Mouse (Mus musculus): ENCODE results near the gene Sptan1. TPM values are rescaled to one million over a fixed set of nuclear protein-coding genes. Genes with fewer than 3 reads are reported as not detected.

Sptan1 gene
- polyA plus RNA-seq (2014; fragmentation: Illumina TruSeq; extraction: RNeasy Lipid Tissue Mini Kit (QIAGEN cat#74804); ENCODE audit: low read depth, low replicate concordance), result 9.0 TPM

DNA sequence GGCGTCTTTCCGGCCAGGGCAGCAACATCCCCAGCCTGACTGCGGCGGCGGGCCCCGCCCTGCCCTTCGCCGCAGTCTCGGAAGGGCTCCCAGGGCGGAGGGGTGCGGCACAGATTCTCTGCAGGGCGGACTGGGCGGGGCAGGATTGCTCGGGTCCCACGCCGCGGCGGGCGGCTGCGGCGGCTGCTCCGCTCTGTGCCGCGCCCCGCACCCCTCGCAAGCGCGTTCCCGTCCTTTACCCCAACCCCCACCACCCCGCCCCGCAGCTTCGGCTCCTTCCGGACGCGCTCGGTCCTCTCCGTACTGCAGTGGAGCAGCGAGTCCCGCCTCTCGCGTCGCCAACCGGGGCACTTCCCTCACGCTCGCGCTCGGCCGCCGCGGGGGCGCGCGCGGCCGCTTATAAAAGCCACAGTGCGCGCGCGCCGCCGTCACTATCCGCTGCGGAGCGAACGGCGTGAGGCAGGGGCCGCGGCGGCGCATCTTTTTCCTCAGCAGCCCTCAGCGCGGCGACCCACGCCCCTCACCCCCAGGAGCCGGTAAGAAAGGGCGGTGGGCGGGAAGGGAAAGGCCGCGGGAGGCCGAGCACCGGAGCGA is at the start of gene Sptan1:
TSS of gene Sptan1 (plus strand) at position 311 of the 594 bp plus-strand sequence.

DNA sequence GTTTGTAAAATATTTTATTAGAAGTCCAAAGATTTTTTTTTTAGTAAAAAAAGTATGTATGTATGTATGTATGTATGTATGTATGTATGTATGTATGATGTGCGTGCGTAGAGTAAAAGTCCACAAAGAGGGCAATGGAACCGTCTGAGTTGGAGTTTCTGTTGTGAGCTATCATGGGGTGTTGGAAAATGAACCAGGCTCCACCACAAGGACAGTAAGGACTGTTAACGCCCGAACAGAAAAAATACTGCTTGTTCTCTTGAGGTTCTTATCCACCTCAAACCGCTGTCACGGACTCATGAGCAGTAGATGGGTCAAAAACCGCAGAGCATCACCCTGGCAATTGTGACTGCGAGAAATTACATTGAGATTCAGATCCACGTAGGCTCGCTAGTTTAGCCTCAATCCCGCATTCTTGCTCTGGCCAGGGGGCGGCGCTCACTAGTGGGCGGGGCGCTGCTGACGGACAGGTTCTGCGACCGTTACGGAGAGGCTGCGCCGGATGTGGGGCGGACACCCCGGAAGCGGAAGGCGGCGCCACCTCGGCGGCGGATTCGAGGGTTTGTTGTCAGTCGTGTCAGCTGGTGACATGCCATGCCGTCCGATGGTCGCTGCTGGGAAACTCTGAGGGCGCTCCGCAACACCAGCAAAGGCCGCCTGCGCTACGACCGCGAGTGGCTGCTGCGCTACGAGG is 30.3 kb upstream of the Sptan1 start, which contains the start of gene Gle1:
TSS of gene Gle1 (plus strand) at position 521 of the 694 bp plus-strand sequence.

DNA sequence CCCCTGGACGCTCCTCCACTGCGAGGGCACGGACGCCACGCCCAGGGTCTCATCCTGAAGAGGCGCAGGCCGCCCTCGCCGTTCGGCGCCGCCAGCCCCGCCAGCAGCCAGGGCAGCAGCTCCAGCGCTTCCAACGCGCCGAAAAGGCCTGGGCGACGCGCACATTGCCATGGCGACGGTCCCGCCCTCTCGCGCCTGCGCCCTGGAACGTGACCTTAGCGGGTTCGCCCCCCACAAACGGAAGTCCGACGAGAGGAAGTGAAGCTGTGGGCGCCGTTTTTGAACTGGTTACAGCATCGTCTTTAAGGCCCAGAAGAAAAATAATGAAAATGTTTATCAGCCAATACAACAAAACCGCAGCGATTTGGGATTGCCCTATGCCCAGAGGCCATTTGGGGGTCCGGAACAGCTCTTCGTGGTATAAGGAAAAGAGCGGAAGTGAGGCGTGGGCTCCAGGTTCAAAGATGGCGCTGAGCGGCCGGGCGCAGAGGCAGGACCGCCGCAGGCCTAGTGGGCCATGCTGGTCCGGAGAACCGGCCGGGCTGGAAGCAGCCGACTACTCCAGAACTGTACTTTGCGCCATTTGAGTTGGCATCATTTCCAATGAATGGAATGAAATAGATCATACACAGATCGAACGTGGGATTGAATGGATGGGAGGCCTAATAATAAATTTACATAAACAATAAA is 83.5 kb downstream of the Sptan1 start, which contains the start of gene Wdr34:
TSS of gene Wdr34 (minus strand) at position 183 of the 690 bp plus-strand sequence.

DNA sequence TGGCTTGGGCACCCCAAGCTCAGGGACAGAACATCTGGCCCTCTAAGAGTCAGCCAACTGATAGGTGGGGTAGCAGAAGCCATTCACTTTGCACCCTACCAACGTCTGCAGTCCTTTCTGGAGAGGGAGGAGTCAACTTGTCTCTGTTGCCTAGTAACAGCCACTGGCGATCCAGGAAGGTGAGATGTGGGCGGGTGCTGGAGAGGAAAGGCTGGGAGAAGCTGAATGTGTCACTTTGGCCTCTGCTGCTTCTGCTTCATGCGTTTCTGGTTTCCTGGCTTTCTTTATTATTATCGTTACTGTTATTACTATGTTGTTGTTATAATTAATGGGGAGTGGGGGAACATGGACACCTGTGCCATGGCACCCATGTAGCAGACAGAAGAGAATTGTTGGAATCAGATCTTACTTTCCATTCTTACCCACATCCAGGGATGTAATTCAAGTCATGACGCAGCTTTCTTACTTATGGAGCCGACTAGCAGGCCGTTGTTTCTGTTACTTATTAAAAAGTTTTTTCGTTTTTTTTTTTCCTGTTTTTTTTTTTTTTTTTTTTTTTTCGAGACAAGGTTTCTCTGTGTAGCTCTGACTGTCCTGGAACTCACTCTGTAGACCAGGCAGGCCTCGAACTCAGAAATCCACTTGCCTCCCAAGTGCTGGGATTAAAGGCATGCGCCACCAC is 92.0 kb downstream of the Sptan1 start, which contains the start of gene Set:
TSS of gene Set (plus strand) at position 156 of the 682 bp plus-strand sequence.

DNA sequence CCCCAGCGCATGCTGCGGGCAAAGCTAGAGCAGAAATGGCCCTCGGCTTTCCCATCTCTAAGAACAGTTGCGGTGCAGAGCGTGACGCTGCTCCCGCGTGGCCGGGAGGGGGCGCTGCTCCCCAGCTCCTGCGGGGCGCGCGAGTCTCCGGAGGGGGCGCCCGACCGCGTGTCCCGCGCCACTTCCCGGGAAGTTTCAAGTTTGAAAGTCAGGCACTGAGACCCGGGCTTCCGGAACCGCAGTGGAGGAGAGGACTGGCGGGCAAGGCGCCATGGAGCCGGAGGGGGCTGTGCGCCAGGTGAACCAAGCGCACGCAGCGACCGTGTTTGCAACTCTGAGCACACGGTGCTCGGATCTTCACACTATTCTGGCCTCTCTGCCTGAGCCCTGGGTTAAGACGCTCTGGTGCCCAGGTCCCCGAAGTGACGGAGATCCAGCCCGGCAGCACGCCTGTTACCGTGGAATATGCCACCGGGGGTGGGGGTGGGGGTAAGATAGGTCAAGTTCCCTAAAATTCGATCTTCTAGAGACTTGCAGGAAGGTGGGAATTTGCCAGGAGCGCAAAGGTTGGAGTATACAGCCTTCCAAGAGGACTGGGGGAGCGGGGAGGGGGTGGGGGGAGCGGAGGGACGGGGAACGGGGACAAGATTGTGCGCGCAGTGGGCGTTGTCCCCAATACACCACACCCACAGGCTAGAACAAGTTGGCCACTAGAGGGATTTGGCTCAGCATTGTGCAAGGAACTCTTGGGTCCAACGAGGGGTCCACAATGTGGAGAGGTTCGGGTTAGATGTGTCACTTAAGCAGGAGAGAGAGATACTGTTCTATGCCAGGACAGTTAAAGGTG is 112.4 kb downstream of the Sptan1 start, which contains the start of gene Pkn3:
TSS of gene Pkn3 (plus strand) at position 183 of the 847 bp plus-strand sequence.

Other genes with a start within 250 kb of the Sptan1 start
- gene Gm13420, start 213.9 kb upstream of the Sptan1 start, polyA plus RNA-seq (2014; fragmentation: Illumina TruSeq; extraction: RNeasy Lipid Tissue Mini Kit (QIAGEN cat#74804); ENCODE audit: low read depth, low replicate concordance), result not detected
- not detected for gene Gm13547, start 206.2 kb upstream of the Sptan1 start, polyA plus RNA-seq (2014; fragmentation: Illumina TruSeq; extraction: RNeasy Lipid Tissue Mini Kit (QIAGEN cat#74804); ENCODE audit: low read depth, low replicate concordance)
- 1.2 TPM for gene Coq4, start 178.1 kb upstream of the Sptan1 start, polyA plus RNA-seq (2014; fragmentation: Illumina TruSeq; extraction: RNeasy Lipid Tissue Mini Kit (QIAGEN cat#74804); ENCODE audit: low read depth, low replicate concordance)
- 3.3 TPM for gene Trub2, start 177.1 kb upstream of the Sptan1 start, polyA plus RNA-seq (2014; fragmentation: Illumina TruSeq; extraction: RNeasy Lipid Tissue Mini Kit (QIAGEN cat#74804); ENCODE audit: low read depth, low replicate concordance)
- 1.3 TPM for gene Slc27a4, start 162.9 kb upstream of the Sptan1 start, polyA plus RNA-seq (2014; fragmentation: Illumina TruSeq; extraction: RNeasy Lipid Tissue Mini Kit (QIAGEN cat#74804); ENCODE audit: low read depth, low replicate concordance)
- 4.9 TPM for gene Urm1, start 145.5 kb upstream of the Sptan1 start, polyA plus RNA-seq (2014; fragmentation: Illumina TruSeq; extraction: RNeasy Lipid Tissue Mini Kit (QIAGEN cat#74804); ENCODE audit: low read depth, low replicate concordance)
- gene Cercam, start 96.4 kb upstream of the Sptan1 start, polyA plus RNA-seq (2014; fragmentation: Illumina TruSeq; extraction: RNeasy Lipid Tissue Mini Kit (QIAGEN cat#74804); ENCODE audit: low read depth, low replicate concordance), result not detected
- 2.8 TPM for gene Odf2, start 76.3 kb upstream of the Sptan1 start, polyA plus RNA-seq (2014; fragmentation: Illumina TruSeq; extraction: RNeasy Lipid Tissue Mini Kit (QIAGEN cat#74804); ENCODE audit: low read depth, low replicate concordance)
- 12.1 TPM for gene Gle1, start 30.1 kb upstream of the Sptan1 start, polyA plus RNA-seq (2014; fragmentation: Illumina TruSeq; extraction: RNeasy Lipid Tissue Mini Kit (QIAGEN cat#74804); ENCODE audit: low read depth, low replicate concordance)
- 0.34 TPM for gene Wdr34, start 83.3 kb downstream of the Sptan1 start, polyA plus RNA-seq (2014; fragmentation: Illumina TruSeq; extraction: RNeasy Lipid Tissue Mini Kit (QIAGEN cat#74804); ENCODE audit: low read depth, low replicate concordance)
- 144 TPM for gene Set, start 91.8 kb downstream of the Sptan1 start, polyA plus RNA-seq (2014; fragmentation: Illumina TruSeq; extraction: RNeasy Lipid Tissue Mini Kit (QIAGEN cat#74804); ENCODE audit: low read depth, low replicate concordance)
- not detected for gene Pkn3, start 112.1 kb downstream of the Sptan1 start, polyA plus RNA-seq (2014; fragmentation: Illumina TruSeq; extraction: RNeasy Lipid Tissue Mini Kit (QIAGEN cat#74804); ENCODE audit: low read depth, low replicate concordance)
- 2.7 TPM for gene Zdhhc12, start 128.1 kb downstream of the Sptan1 start, polyA plus RNA-seq (2014; fragmentation: Illumina TruSeq; extraction: RNeasy Lipid Tissue Mini Kit (QIAGEN cat#74804); ENCODE audit: low read depth, low replicate concordance)
- gene Zer1, start 159.0 kb downstream of the Sptan1 start, polyA plus RNA-seq (2014; fragmentation: Illumina TruSeq; extraction: RNeasy Lipid Tissue Mini Kit (QIAGEN cat#74804); ENCODE audit: low read depth, low replicate concordance), result 2.0 TPM
- 6.5 TPM for gene Tbc1d13, start 168.2 kb downstream of the Sptan1 start, polyA plus RNA-seq (2014; fragmentation: Illumina TruSeq; extraction: RNeasy Lipid Tissue Mini Kit (QIAGEN cat#74804); ENCODE audit: low read depth, low replicate concordance)
- gene Endog, start 205.9 kb downstream of the Sptan1 start, polyA plus RNA-seq (2014; fragmentation: Illumina TruSeq; extraction: RNeasy Lipid Tissue Mini Kit (QIAGEN cat#74804); ENCODE audit: low read depth, low replicate concordance), result 0.64 TPM
- gene Spout1, start 212.9 kb downstream of the Sptan1 start, polyA plus RNA-seq (2014; fragmentation: Illumina TruSeq; extraction: RNeasy Lipid Tissue Mini Kit (QIAGEN cat#74804); ENCODE audit: low read depth, low replicate concordance), result 0.53 TPM
- 13.5 TPM for gene Kyat1, start 240.3 kb downstream of the Sptan1 start, polyA plus RNA-seq (2014; fragmentation: Illumina TruSeq; extraction: RNeasy Lipid Tissue Mini Kit (QIAGEN cat#74804); ENCODE audit: low read depth, low replicate concordance)